Mouse (Mus musculus): ENCODE data around the gene Pex10.

Gene Pex10

GRCm38 (mm10) chr4:155083553-155083952, 16.7 kb downstream of the Pex10 start:
- TF ChIP-seq CTCF (conservative IDR thresholded peaks at IDR 0.05; ENCODE audit: low read length) (no peak), NANOG (IDR thresholded peaks at IDR 0.05; ENCODE audit: borderline replicate concordance, low read length) (no peak), POU5F1 (IDR thresholded peaks at IDR 0.05; ENCODE audit: borderline replicate concordance, low read length) (no peak)
- Histone ChIP-seq H3K4me1 (replicated peaks; ENCODE audit: low read depth, low read length) (peaks cover 68% of the 10 kb centered on the region), H3K27me3 (ENCODE audit: insufficient read depth, low read length) (no peaks in the 10 kb centered on the region), H3K4me3 (replicated peaks; ENCODE audit: low read length) (no peak overlapping the region), H3K9me3 (ENCODE audit: low read length) (no peaks in the 10 kb centered on the region), H3K36me3 (ENCODE audit: insufficient read depth, low read length) (peaks cover 63% of the 10 kb centered on the region)

DNA sequence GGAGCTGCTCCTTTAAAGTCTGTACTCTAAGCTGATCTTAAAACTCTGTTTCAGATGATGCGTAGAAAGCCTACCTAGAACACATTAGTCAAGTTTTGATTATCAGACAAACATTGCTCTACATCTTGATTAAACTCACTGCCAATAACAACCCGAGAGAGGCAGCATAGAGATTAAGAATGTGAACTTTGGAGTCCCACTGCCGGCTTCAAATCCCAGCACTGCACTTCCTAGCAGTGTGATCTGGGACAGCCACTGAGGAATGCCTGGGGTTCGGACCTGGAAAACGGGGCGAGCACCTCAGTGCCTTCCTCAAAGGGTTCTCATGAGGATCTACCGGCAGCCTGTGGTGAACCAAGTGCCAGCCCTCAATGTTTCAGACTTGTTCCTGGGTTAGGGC, 17.5 kb downstream of the Pex10 start:
- TF ChIP-seq POU5F1 (IDR thresholded peaks at IDR 0.05; ENCODE audit: borderline replicate concordance, low read length) (no peak), NANOG (IDR thresholded peaks at IDR 0.05; ENCODE audit: borderline replicate concordance, low read length) (no peak), CTCF (conservative IDR thresholded peaks at IDR 0.05; ENCODE audit: low read length) (no peak)
- H3K4me1 ChIP-seq (replicated peaks; ENCODE audit: low read depth, low read length) = peaks cover 62% of the 10 kb centered on the region
- H3K4me3 ChIP-seq (replicated peaks; ENCODE audit: low read length) = peak overlapping the region; percentile 100
- peaks cover 65% of the 10 kb centered on the region for H3K36me3 ChIP-seq (ENCODE audit: insufficient read depth, low read length)
- no peaks in the 10 kb centered on the region for H3K9me3 ChIP-seq (ENCODE audit: low read length)
- no peaks in the 10 kb centered on the region for H3K27me3 ChIP-seq (ENCODE audit: insufficient read depth, low read length)

GRCm38 (mm10) chr4:155085206-155086107, 18.6 kb downstream of the Pex10 start:
- H3K4me3 ChIP-seq (replicated peaks; ENCODE audit: low read length) = peak overlapping the region; percentile 100
- TF ChIP-seq NANOG (IDR thresholded peaks at IDR 0.05; ENCODE audit: borderline replicate concordance, low read length) (no peak), POU5F1 (IDR thresholded peaks at IDR 0.05; ENCODE audit: borderline replicate concordance, low read length) (no peak), CTCF (conservative IDR thresholded peaks at IDR 0.05; ENCODE audit: low read length) (no peak)
- no peaks in the 10 kb centered on the region for H3K9me3 ChIP-seq (ENCODE audit: low read length)
- H3K27me3 ChIP-seq (ENCODE audit: insufficient read depth, low read length) = no peaks in the 10 kb centered on the region
- peaks cover 64% of the 10 kb centered on the region for H3K36me3 ChIP-seq (ENCODE audit: insufficient read depth, low read length)
- peaks cover 54% of the 10 kb centered on the region for H3K4me1 ChIP-seq (replicated peaks; ENCODE audit: low read depth, low read length)

GRCm38 (mm10) chr4:155086108-155087024, 19.6 kb downstream of the Pex10 start, which contains the start of the genes Rer1 and Morn1:
Gene Rer1, minus strand, starts transcription at chr4:155086382.
Gene Morn1, plus strand, starts transcription at chr4:155086577.
- peaks cover 48% of the 10 kb centered on the region for H3K4me1 ChIP-seq (replicated peaks; ENCODE audit: low read depth, low read length)
- no peaks in the 10 kb centered on the region for H3K9me3 ChIP-seq (ENCODE audit: low read length)
- peaks cover 65% of the 10 kb centered on the region for H3K36me3 ChIP-seq (ENCODE audit: insufficient read depth, low read length)
- peak within 1 kb of the TSS; percentile 100 for H3K4me3 ChIP-seq (replicated peaks; ENCODE audit: low read length)
- H3K27me3 ChIP-seq (ENCODE audit: insufficient read depth, low read length) = no peaks in the 10 kb centered on the region
- no peak for TF ChIP-seq POU5F1 (IDR thresholded peaks at IDR 0.05; ENCODE audit: borderline replicate concordance, low read length)
- TF ChIP-seq CTCF (conservative IDR thresholded peaks at IDR 0.05; ENCODE audit: low read length) = no peak
- no peak for TF ChIP-seq NANOG (IDR thresholded peaks at IDR 0.05; ENCODE audit: borderline replicate concordance, low read length)

DNA sequence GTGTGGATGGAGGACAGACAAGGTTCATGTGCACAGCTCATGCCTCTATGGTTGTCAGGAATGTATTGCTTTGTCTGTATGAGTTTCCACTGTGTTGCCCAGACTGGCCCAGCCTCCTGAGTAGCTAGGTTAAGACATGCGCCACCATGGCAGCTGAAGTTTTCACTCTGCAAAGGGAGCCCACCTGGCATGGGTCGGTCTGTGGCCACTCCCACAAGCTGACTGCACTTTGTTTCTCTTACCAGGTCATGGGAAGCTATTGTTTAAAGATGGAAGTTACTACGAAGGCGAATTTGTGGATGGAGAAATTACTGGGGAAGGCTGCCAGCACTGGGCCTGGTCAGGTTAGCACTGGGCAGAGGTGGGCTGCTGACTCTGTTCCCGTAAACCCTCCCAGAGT, 22.4 kb downstream of the Pex10 start:
- no peaks in the 10 kb centered on the region for H3K27me3 ChIP-seq (ENCODE audit: insufficient read depth, low read length)
- H3K9me3 ChIP-seq (ENCODE audit: low read length) = no peaks in the 10 kb centered on the region
- peaks cover 59% of the 10 kb centered on the region for H3K36me3 ChIP-seq (ENCODE audit: insufficient read depth, low read length)
- H3K4me1 ChIP-seq (replicated peaks; ENCODE audit: low read depth, low read length) = peaks cover 33% of the 10 kb centered on the region
- TF ChIP-seq POU5F1 (IDR thresholded peaks at IDR 0.05; ENCODE audit: borderline replicate concordance, low read length) (no peak), NANOG (IDR thresholded peaks at IDR 0.05; ENCODE audit: borderline replicate concordance, low read length) (no peak), CTCF (conservative IDR thresholded peaks at IDR 0.05; ENCODE audit: low read length) (no peak)
- H3K4me3 ChIP-seq (replicated peaks; ENCODE audit: low read length) = no peak overlapping the region

GRCm38 (mm10) chr4:155090147-155090546, 23.3 kb downstream of the Pex10 start:
- TF ChIP-seq POU5F1 (IDR thresholded peaks at IDR 0.05; ENCODE audit: borderline replicate concordance, low read length) (no peak), CTCF (conservative IDR thresholded peaks at IDR 0.05; ENCODE audit: low read length) (no peak), NANOG (IDR thresholded peaks at IDR 0.05; ENCODE audit: borderline replicate concordance, low read length) (no peak)
- H3K4me3 ChIP-seq (replicated peaks; ENCODE audit: low read length) = no peak overlapping the region
- H3K4me1 ChIP-seq (replicated peaks; ENCODE audit: low read depth, low read length) = peaks cover 33% of the 10 kb centered on the region
- H3K27me3 ChIP-seq (ENCODE audit: insufficient read depth, low read length) = no peaks in the 10 kb centered on the region
- no peaks in the 10 kb centered on the region for H3K9me3 ChIP-seq (ENCODE audit: low read length)
- H3K36me3 ChIP-seq (ENCODE audit: insufficient read depth, low read length) = peaks cover 60% of the 10 kb centered on the region

DNA sequence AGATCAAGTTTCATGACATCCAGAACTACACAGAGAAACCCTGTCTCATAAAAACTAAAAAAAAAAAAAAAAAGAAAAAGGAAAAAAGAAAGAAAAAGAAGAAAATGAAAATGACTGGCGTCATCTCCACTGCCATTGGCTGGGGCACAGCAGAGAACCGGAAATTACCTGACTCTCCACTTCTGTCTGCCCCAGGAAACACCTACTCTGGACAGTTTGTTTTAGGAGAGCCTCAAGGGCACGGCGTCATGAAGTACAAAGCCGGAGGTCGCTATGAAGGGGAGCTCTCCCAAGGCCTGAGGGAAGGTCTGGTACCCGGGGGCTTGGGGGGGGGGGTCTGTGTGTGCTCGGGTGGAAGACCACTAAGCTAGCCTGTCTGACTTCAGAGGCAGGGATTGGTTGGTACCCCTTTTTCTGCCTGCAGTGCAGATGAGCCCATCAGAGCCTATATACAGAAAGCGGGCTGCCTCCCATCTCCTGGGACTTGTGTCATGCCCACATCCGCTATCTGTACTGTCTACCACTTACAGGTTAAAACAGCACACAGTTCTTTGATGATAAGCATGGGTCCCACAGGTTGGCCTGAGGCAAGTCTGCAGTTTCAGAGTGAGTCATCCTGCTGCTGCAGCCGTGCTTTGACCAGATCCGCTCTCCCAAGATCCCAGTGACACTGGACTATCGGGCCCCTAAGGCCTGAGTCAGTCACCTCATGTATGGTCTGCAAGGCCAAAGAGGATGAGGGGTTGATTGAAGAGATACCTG, 24.1 kb downstream of the Pex10 start:
- H3K27me3 ChIP-seq (ENCODE audit: insufficient read depth, low read length) = no peaks in the 10 kb centered on the region
- H3K36me3 ChIP-seq (ENCODE audit: insufficient read depth, low read length) = peaks cover 60% of the 10 kb centered on the region
- no peak for TF ChIP-seq NANOG (IDR thresholded peaks at IDR 0.05; ENCODE audit: borderline replicate concordance, low read length)
- no peak for TF ChIP-seq CTCF (conservative IDR thresholded peaks at IDR 0.05; ENCODE audit: low read length)
- TF ChIP-seq POU5F1 (IDR thresholded peaks at IDR 0.05; ENCODE audit: borderline replicate concordance, low read length) = no peak
- peaks cover 38% of the 10 kb centered on the region for H3K4me1 ChIP-seq (replicated peaks; ENCODE audit: low read depth, low read length)
- H3K9me3 ChIP-seq (ENCODE audit: low read length) = no peaks in the 10 kb centered on the region
- no peak overlapping the region for H3K4me3 ChIP-seq (replicated peaks; ENCODE audit: low read length)

Measured in E14TG2a.4 (cell line).